Mouse (Mus musculus) C2C12 (cell line): ENCODE measurements around the gene Gm20449.

Experiments
- CEBPB ChIP-seq: IDR thresholded peaks from one replicate; pipeline ENCODE4 v1.6.1; 2011; ENCODE audit warnings: low read depth, mild to moderate bottlenecking, control low read depth, moderate library complexity
- CTCF ChIP-seq: IDR thresholded peaks from one replicate; pipeline ENCODE4 v1.5.1; 2011; ENCODE audit not compliant: control insufficient read depth, insufficient read depth, insufficient read length
- FOSL1 ChIP-seq: IDR thresholded peaks from one replicate; pipeline ENCODE4 v1.8.0; 2011; ENCODE audit warnings: mild to moderate bottlenecking, low read length; ENCODE audit not compliant: poor library complexity, insufficient read depth, severe bottlenecking
- MAX ChIP-seq: IDR thresholded peaks from one replicate; pipeline ENCODE4 v1.6.1; 2011; ENCODE audit warnings: mild to moderate bottlenecking, control low read depth
- MYOD1 ChIP-seq: IDR thresholded peaks from one replicate; pipeline ENCODE4 v1.6.1; 2011; ENCODE audit warnings: low read depth; ENCODE audit not compliant: control insufficient read depth, insufficient read length
- MYOG ChIP-seq: IDR thresholded peaks from one replicate; pipeline ENCODE4 v1.6.1; 2011; ENCODE audit not compliant: control insufficient read depth, insufficient read length; ENCODE audit errors: extremely low read depth
- USF1 ChIP-seq: IDR thresholded peaks from one replicate; pipeline ENCODE4 v1.6.1; 2011; ENCODE audit warnings: low read depth, mild to moderate bottlenecking, control low read depth, moderate library complexity

- TF ChIP-seq CTCF (no peak), MAX (no peak), USF1 (no peak), CEBPB (no peak), MYOD1 (no peak), MYOG (no peak), FOSL1 (no peak)
Measured at GRCm38 (mm10) chr7:41500151-41500934, 1.1 kb upstream of the Gm20449 start.
